Mouse (Mus musculus): ENCODE data around the gene Apopt1. TPM values are rescaled to one million over a fixed set of nuclear protein-coding genes. Genes with fewer than 3 reads are reported as not detected.

Apopt1 gene
- polyA plus RNA-seq, 1 experiment from 2014 or later = 50.0 TPM

DNA sequence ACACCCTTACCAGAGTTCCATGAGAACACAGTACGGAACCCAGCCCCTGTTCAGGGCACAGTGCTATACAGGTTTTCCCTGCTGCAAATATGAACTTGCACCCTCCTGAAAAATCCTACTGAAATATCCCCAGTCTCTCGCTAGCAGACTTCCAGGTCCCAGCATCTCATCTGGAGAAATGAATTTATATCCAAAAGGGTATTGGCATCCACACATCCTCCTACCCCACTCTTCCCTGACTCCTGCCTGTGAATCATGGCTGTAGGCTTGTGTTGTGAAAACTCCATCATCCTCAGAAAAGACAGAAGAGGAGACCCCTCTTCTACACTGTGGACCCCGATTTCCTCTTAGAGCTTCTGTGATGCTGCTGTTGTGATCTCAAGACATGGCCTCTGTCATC, 37.7 kb downstream of the Apopt1 start:
- no peak overlapping the region for H3K4me2 ChIP-seq
- no peaks in the 10 kb centered on the region for H3K36me3 ChIP-seq (ENCODE audit: control insufficient read depth, insufficient read depth, low read length)
- H3K27me3 ChIP-seq (ENCODE audit: control insufficient read depth, insufficient read depth, low read length) = no peaks in the 10 kb centered on the region
- ATAC-seq (replicated peaks; ENCODE audit: insufficient number of reproducible peaks, low FRiP score, low TSS enrichment) = no peak
- H3K27ac ChIP-seq (ENCODE audit: low read depth, low read length) = no peak overlapping the region
- 86% methylated on average over 3 of the region's 3 CpGs for WGBS (ENCODE audit: insufficient replicate concordance)
- peaks cover 14% of the 10 kb centered on the region for H3K4me1 ChIP-seq (ENCODE audit: control insufficient read depth, insufficient read depth, low read length)
- no peak overlapping the region for H3K9ac ChIP-seq (ENCODE audit: low read depth, low read length)
- no peaks in the 10 kb centered on the region for H3K9me3 ChIP-seq (replicated peaks; ENCODE audit: control insufficient read depth, low read length)
- no peak overlapping the region for H3K4me3 ChIP-seq (ENCODE audit: low read depth, low read length)

DNA sequence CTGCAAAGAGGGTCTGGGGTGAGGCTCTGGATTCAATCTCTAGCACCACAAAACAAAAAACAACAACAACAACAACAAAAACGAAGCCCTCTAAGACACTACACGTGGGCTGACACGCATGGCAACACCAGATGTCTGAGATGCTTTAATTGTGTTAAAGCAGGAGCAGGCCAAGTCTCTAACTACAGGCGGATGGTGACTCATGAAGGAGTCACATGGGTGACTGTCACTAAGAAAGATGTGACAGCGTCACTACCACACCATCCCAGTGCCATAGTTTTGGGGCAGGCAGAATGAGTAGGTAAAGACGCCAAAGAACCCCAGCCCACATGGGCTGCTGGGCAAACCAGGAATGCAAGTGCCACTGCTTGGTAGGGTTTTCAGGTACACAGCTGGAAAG, 39.4 kb downstream of the Apopt1 start:
- H3K27ac ChIP-seq (ENCODE audit: low read depth, low read length) = no peak overlapping the region
- no peaks in the 10 kb centered on the region for H3K36me3 ChIP-seq (ENCODE audit: control insufficient read depth, insufficient read depth, low read length)
- no peaks in the 10 kb centered on the region for H3K9me3 ChIP-seq (replicated peaks; ENCODE audit: control insufficient read depth, low read length)
- H3K4me3 ChIP-seq (ENCODE audit: low read depth, low read length) = no peak overlapping the region
- 88% methylated on average over 6 of the region's 6 CpGs for WGBS (ENCODE audit: insufficient replicate concordance)
- no peaks in the 10 kb centered on the region for H3K27me3 ChIP-seq (ENCODE audit: control insufficient read depth, insufficient read depth, low read length)
- no peak for ATAC-seq (replicated peaks; ENCODE audit: insufficient number of reproducible peaks, low FRiP score, low TSS enrichment)
- H3K4me2 ChIP-seq = no peak overlapping the region
- no peak overlapping the region for H3K9ac ChIP-seq (ENCODE audit: low read depth, low read length)
- peaks cover 5% of the 10 kb centered on the region; the same call in 1 of the 2 replicates for H3K4me1 ChIP-seq (ENCODE audit: control insufficient read depth, insufficient read depth, low read length)

DNA sequence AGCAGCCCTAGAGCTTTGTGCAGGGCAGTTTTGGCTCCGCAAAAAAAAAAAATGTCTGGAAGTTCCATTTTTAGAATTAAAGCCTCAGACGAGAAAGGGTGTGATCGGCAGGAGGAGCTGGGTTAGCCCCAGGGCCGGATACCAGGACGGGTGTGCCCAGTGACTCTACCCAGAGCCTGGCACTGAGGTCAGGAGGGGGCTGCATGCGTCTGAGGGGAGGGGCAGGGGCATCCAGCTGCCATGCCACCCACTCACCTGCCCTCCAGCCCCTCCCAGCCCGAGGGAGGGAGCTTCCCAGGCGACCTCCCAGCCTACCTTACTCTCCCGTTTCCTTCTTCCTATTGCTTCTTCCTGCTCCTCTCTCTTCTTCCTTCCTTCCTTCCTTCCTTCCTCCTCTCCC, 40.3 kb downstream of the Apopt1 start:
- no peak for ATAC-seq (replicated peaks; ENCODE audit: insufficient number of reproducible peaks, low FRiP score, low TSS enrichment)
- Histone ChIP-seq H3K4me1 (ENCODE audit: control insufficient read depth, insufficient read depth, low read length) (peaks cover 9% of the 10 kb centered on the region; the same call in 1 of the 2 replicates), H3K4me2 (peak overlapping the region; percentile 18; the same call in 1 of the 2 replicates), H3K36me3 (ENCODE audit: control insufficient read depth, insufficient read depth, low read length) (no peaks in the 10 kb centered on the region), H3K4me3 (ENCODE audit: low read depth, low read length) (no peak overlapping the region), H3K27me3 (ENCODE audit: control insufficient read depth, insufficient read depth, low read length) (no peaks in the 10 kb centered on the region), H3K9me3 (replicated peaks; ENCODE audit: control insufficient read depth, low read length) (no peaks in the 10 kb centered on the region), H3K27ac (ENCODE audit: low read depth, low read length) (no peak overlapping the region), H3K9ac (ENCODE audit: low read depth, low read length) (no peak overlapping the region)
- WGBS (ENCODE audit: insufficient replicate concordance) = 47% methylated on average over 9 of the region's 9 CpGs

DNA sequence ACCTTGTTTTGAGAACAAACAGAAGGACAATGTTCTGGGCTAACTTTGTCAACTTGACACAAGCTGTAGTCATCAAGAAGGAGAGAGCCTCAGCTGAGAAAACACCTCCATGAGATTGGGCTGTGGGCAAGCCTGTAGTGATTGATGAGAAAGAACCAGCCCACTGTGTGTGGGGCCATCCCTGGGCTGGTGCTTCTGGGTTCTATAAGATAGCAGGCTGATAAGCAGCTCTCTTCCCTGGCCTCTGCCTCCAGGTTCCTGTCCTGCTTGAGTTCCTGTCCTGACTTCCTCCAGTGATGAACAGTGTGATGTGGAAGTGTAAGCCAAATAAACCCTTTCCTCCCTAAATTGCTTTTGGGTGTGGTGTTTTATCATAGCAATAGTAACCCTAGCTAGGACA, 41.6 kb downstream of the Apopt1 start:
- no peak for ATAC-seq (replicated peaks; ENCODE audit: insufficient number of reproducible peaks, low FRiP score, low TSS enrichment)
- no peaks in the 10 kb centered on the region for H3K9me3 ChIP-seq (replicated peaks; ENCODE audit: control insufficient read depth, low read length)
- no peak overlapping the region for H3K9ac ChIP-seq (ENCODE audit: low read depth, low read length)
- no peaks in the 10 kb centered on the region for H3K27me3 ChIP-seq (ENCODE audit: control insufficient read depth, insufficient read depth, low read length)
- no peak overlapping the region for H3K4me3 ChIP-seq (ENCODE audit: low read depth, low read length)
- peaks cover 11% of the 10 kb centered on the region; the same call in 1 of the 2 replicates for H3K4me1 ChIP-seq (ENCODE audit: control insufficient read depth, insufficient read depth, low read length)
- no peaks in the 10 kb centered on the region for H3K36me3 ChIP-seq (ENCODE audit: control insufficient read depth, insufficient read depth, low read length)
- H3K4me2 ChIP-seq = no peak overlapping the region
- H3K27ac ChIP-seq (ENCODE audit: low read depth, low read length) = no peak overlapping the region

DNA sequence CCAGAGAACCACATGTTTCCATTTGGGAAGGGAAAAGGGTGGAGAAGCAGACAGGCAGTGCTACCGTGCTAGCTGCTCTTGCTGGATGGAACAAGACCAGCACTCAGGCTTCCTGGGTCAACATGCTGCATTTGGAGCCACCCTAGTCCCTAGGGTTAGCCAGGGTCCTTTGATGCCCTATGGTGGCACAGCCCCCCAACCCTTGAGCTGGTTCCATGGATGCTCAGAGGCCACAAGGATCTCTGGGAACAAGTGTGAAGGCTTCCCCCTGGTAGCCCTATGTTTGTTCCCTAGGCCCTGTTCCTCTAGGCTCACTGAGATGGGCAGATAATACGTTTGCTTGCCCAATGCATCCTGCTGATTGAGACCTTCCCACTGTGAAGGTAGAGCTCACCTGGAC, 42.2 kb downstream of the Apopt1 start:
- no peak for ATAC-seq (replicated peaks; ENCODE audit: insufficient number of reproducible peaks, low FRiP score, low TSS enrichment)
- Histone ChIP-seq H3K27ac (ENCODE audit: low read depth, low read length) (no peak overlapping the region), H3K4me2 (no peak overlapping the region), H3K4me3 (ENCODE audit: low read depth, low read length) (no peak overlapping the region), H3K27me3 (ENCODE audit: control insufficient read depth, insufficient read depth, low read length) (no peaks in the 10 kb centered on the region), H3K4me1 (ENCODE audit: control insufficient read depth, insufficient read depth, low read length) (peaks cover 14% of the 10 kb centered on the region), H3K36me3 (ENCODE audit: control insufficient read depth, insufficient read depth, low read length) (no peaks in the 10 kb centered on the region), H3K9ac (ENCODE audit: low read depth, low read length) (no peak overlapping the region), H3K9me3 (replicated peaks; ENCODE audit: control insufficient read depth, low read length) (no peaks in the 10 kb centered on the region)
- WGBS (ENCODE audit: insufficient replicate concordance) = 49% methylated on average over 2 of the region's 2 CpGs

DNA sequence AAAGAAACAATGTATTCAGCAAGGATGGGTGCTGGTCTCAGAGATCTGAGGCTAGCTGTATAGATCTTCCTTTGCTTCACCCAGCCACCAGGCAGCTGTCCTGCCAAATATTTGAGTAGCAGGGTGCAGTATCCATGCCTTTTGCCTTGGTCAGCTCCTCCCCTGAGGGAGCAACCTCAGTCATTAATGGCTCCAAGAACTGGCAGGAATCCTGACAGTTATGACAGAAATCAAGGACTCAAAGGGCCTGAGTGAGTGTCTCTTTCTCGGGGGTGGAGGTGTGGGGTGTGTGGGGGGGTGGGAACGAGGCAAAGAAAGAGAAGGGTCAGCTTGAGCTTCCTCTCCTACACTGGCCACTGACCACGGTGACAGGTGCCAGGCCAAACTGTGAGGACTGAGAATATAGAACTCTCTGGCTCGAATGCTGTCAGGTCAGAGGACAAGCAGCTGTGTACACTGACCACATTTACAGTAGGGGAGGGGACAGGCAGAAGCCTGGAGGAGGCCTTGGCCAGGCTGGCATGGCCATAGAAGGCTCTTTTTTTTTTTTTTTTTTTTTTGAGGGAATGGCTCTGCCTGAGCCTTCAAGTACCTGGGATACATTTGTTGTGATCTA, 43.1 kb downstream of the Apopt1 start:
- H3K4me1 ChIP-seq (ENCODE audit: control insufficient read depth, insufficient read depth, low read length) = peaks cover 19% of the 10 kb centered on the region
- no peaks in the 10 kb centered on the region for H3K27me3 ChIP-seq (ENCODE audit: control insufficient read depth, insufficient read depth, low read length)
- ATAC-seq (replicated peaks; ENCODE audit: insufficient number of reproducible peaks, low FRiP score, low TSS enrichment) = no peak
- H3K9ac ChIP-seq (ENCODE audit: low read depth, low read length) = no peak overlapping the region
- no peak overlapping the region for H3K27ac ChIP-seq (ENCODE audit: low read depth, low read length)
- no peaks in the 10 kb centered on the region for H3K9me3 ChIP-seq (replicated peaks; ENCODE audit: control insufficient read depth, low read length)
- no peak overlapping the region for H3K4me2 ChIP-seq
- WGBS (ENCODE audit: insufficient replicate concordance) = 65% methylated on average over 4 of the region's 4 CpGs
- H3K4me3 ChIP-seq (ENCODE audit: low read depth, low read length) = no peak overlapping the region
- H3K36me3 ChIP-seq (ENCODE audit: control insufficient read depth, insufficient read depth, low read length) = no peaks in the 10 kb centered on the region

DNA sequence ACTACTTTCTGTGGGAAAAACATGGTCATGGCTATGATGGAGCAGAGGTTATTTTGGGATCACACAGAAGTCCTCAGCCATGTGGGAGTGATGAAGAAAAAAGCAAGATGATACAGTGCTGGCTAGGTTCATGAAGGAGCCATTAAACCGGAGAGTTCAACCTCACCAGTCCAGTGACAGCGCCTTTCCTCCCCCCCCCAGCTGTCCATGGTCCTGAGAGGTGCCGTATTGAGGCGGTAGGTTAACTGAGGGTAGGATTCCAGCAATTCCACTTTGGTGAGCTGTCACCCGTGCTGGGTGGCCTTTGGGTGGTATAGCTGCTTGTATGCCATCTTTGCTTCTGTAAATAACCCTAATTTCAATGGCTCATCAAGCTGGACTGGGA, 43.6 kb downstream of the Apopt1 start:
- H3K4me3 ChIP-seq (ENCODE audit: low read depth, low read length) = no peak overlapping the region
- H3K27ac ChIP-seq (ENCODE audit: low read depth, low read length) = no peak overlapping the region
- WGBS (ENCODE audit: insufficient replicate concordance) = 22% methylated on average over 5 of the region's 5 CpGs
- no peaks in the 10 kb centered on the region for H3K9me3 ChIP-seq (replicated peaks; ENCODE audit: control insufficient read depth, low read length)
- no peaks in the 10 kb centered on the region for H3K27me3 ChIP-seq (ENCODE audit: control insufficient read depth, insufficient read depth, low read length)
- no peak for ATAC-seq (replicated peaks; ENCODE audit: insufficient number of reproducible peaks, low FRiP score, low TSS enrichment)
- H3K4me1 ChIP-seq (ENCODE audit: control insufficient read depth, insufficient read depth, low read length) = peaks cover 19% of the 10 kb centered on the region
- H3K36me3 ChIP-seq (ENCODE audit: control insufficient read depth, insufficient read depth, low read length) = no peaks in the 10 kb centered on the region
- no peak overlapping the region for H3K9ac ChIP-seq (ENCODE audit: low read depth, low read length)
- no peak overlapping the region for H3K4me2 ChIP-seq

DNA sequence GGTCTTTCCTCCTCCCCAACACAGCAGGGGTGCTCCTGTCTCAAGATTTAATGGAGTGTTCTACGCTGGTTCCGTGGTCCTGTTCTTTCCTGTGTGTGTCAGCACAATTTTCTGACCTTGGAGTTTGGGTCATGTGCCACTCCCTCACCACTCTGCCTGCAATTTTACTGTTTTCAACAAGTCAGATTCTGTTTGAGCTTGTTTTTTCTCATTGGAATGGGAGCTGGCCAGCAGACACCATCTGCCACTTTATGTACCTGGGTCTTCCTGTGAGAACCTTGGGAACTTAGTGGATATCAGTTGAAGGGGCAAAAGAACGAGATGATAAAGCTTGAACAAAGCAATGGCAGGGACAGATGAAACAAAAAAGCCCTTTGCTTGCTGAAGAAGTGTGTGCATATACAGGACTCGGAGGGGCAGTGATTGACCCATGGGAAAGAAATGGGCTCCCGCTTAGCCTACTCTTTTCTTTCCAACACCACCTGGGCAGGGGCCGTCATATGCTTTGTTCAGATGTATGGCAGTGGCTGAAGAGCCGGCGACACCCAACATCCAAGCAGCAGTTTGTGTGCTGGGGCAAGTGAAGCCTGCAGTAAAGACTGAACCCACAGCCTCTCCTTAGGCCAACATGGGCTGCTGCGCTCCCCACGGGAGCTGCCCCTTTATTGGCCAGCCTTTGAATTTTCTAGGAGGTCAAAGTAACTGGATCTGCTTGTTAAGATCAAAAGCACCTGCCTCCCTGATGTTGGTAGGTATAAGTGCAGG, 44.7 kb downstream of the Apopt1 start:
- 51% methylated on average over 10 of the region's 10 CpGs for WGBS (ENCODE audit: insufficient replicate concordance)
- Histone ChIP-seq H3K4me1 (ENCODE audit: control insufficient read depth, insufficient read depth, low read length) (peaks cover 19% of the 10 kb centered on the region), H3K27ac (ENCODE audit: low read depth, low read length) (no peak overlapping the region), H3K9ac (ENCODE audit: low read depth, low read length) (peak overlapping the region; percentile 93), H3K36me3 (ENCODE audit: control insufficient read depth, insufficient read depth, low read length) (no peaks in the 10 kb centered on the region), H3K9me3 (replicated peaks; ENCODE audit: control insufficient read depth, low read length) (no peaks in the 10 kb centered on the region), H3K27me3 (ENCODE audit: control insufficient read depth, insufficient read depth, low read length) (no peaks in the 10 kb centered on the region), H3K4me2 (peak overlapping the region; percentile 99), H3K4me3 (ENCODE audit: low read depth, low read length) (peak overlapping the region; percentile 95)
- ATAC-seq (replicated peaks; ENCODE audit: insufficient number of reproducible peaks, low FRiP score, low TSS enrichment) = no peak

Data from heart, embryonic 11.5 days (tissue).